Mouse (Mus musculus) olfactory bulb, adult 2 months (tissue): Measurements from ENCODE around the gene Psg17.

Experiments used
- CTCF ChIP-seq: fragments of 200-500 bp; IDR thresholded peaks from 2 replicates; pipeline ENCODE4 v1.5.1; 2012; ENCODE audit warnings: low read depth, mild to moderate bottlenecking, low read length, moderate library complexity; ENCODE audit not compliant: insufficient read depth
- POLR2A ChIP-seq: fragments of 200-500 bp; IDR thresholded peaks from 2 replicates; pipeline ENCODE4 v1.6.1; 2012; ENCODE audit warnings: mild to moderate bottlenecking, low read depth, low read length, moderate library complexity; ENCODE audit not compliant: insufficient read depth

GRCm38 (mm10) chr7:18832298-18832697 lies 10.9 kb upstream of the Psg17 start:
- TF ChIP-seq CTCF (no peak), POLR2A (no peak)
